Mouse (Mus musculus) intestine, embryonic 14.5 days (tissue): ENCODE data around the gene Gm29776. TPM values are rescaled to one million over a fixed set of nuclear protein-coding genes. Genes with fewer than 3 reads are reported as not detected.
A peak's percentile ranks its signal among the peaks of the same experiment; 100 is the strongest.

Source experiments
- ATAC-seq: fragments of 200-750 bp; cut with Nextera tagmentation; replicated peaks from 2 replicates; pipeline ENCODE4 v1.8.0; 2017; ENCODE audit warnings: low read depth, moderate number of reproducible peaks, moderate TSS enrichment, moderate library complexity; ENCODE audit not compliant: low FRiP score, low TSS enrichment
- DNase-seq: peaks from one replicate; pipeline ENCODE4 v3.0.0-alpha.2; 2018; ENCODE audit warnings: low spot score
- H3K27ac ChIP-seq: fragments of 300-500 bp; sonication (generic); 2 replicates; pipeline ENCODE4 v1.5.1; 2014; ENCODE audit warnings: low read depth, mild to moderate bottlenecking, control low read depth
- H3K27me3 ChIP-seq: fragments of 300-500 bp; sonication (generic); replicated peaks from 2 replicates; pipeline ENCODE4 v1.6.1; 2014; ENCODE audit warnings: low read length, control low read depth; ENCODE audit not compliant: control insufficient read depth, insufficient read depth
- H3K36me3 ChIP-seq: fragments of 300-500 bp; sonication (generic); 2 replicates; pipeline ENCODE4 v1.6.1; 2014; ENCODE audit warnings: low read length, control low read depth; ENCODE audit not compliant: control insufficient read depth, insufficient read depth
- H3K4me1 ChIP-seq: fragments of 300-500 bp; sonication (generic); replicated peaks from 2 replicates; pipeline ENCODE4 v1.6.1; 2014; ENCODE audit warnings: low read length, control low read depth, mixed read lengths; ENCODE audit not compliant: control insufficient read depth, insufficient read depth
- H3K4me2 ChIP-seq: fragments of 300-500 bp; sonication (generic); 2 replicates; pipeline ENCODE4 v1.6.1; 2014; ENCODE audit warnings: low read length
- H3K4me3 ChIP-seq: fragments of 300-500 bp; sonication (generic); 2 replicates; pipeline ENCODE4 v1.5.1; 2014; ENCODE audit warnings: low read depth, low read length, control low read depth, mixed read lengths
- H3K9ac ChIP-seq: fragments of 300-500 bp; sonication (generic); 2 replicates; pipeline ENCODE4 v1.6.1; 2014; ENCODE audit warnings: mild to moderate bottlenecking, low read length
- H3K9me3 ChIP-seq: fragments of 300-500 bp; sonication (generic); 2 replicates; pipeline ENCODE4 v1.6.1; 2016; ENCODE audit warnings: low read length, control low read depth; ENCODE audit not compliant: control insufficient read depth
- WGBS: fragments of 180-500 bp; shearing (Covaris S2); extraction: QIAGEN DNeasy Blood & Tissue Kit; methylation state at CpG from one replicate; pipeline ENCODE4 v1.1.7; 2014; 5-methylcytosine and 5-hydroxymethylcytosine counted together
- polyA plus RNA-seq: library from polyadenylated mRNA; unstranded; fragments of >200 nt; fragmentation: Nextera tagmentation; extraction: Ambion mirVana; gene quantifications from 2 replicates; pipeline ENCODE4 v1.2.1, GENCODE M21; 2014

Gene Gm29776
- polyA plus RNA-seq, 1 experiment from 2014 or later: 0.09 TPM

GRCm38 (mm10) chr14:54651556-54651955, 47.1 kb downstream of the Gm29776 start:
- Histone ChIP-seq H3K4me3 (no peak overlapping the region), H3K36me3 (peaks cover 72% of the 10 kb centered on the region), H3K9me3 (no peaks in the 10 kb centered on the region), H3K9ac (no peak overlapping the region), H3K4me2 (no peak overlapping the region), H3K4me1 (peaks cover 17% of the 10 kb centered on the region), H3K27me3 (no peaks in the 10 kb centered on the region), H3K27ac (no peak overlapping the region)
- ATAC-seq: no peak
- 83% methylated on average over 4 of the region's 4 CpGs for WGBS
- DNase-seq: no peak

DNA sequence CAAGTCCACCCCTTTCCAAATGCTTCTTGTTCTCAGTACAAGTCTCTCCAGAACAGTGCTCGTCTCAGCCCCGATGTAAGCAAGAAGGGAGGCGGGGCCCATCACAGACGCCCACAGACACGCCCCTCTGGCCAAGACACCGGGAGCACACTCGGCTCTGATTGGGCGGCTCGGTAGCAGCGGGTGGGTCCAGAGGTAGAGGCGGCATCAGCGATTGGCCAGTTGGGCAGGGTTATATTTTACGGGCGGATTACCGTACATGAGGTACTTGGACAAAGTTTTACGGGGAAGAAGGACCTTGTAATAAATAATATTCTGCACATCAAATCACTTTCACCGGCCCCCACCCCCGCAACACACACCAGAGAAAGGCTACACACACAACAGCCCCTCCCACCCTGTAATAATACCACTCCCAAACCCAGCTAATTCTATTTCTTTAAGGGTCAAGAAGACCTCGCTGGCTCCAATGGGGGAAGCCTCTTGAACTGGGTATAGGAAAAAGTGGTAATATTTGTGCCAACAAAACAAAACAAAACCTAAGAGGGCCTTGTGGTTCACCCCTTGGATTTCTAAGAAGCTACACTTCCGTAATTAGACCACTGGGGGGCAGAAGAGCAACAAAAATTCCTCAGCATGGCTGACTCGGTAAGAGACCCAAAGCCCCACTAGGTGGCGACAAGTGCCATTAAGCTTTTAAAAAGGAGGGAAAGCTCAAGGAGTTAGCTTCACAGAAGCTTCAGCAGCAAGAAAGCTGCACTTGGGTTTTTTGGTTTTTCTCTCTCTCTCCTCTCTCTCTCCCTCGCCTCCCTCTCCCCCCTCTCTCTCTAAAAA, 47.8 kb downstream of the Gm29776 start:
- no peak overlapping the region for H3K4me2 ChIP-seq
- peaks cover 17% of the 10 kb centered on the region for H3K4me1 ChIP-seq
- H3K27me3 ChIP-seq: no peaks in the 10 kb centered on the region
- H3K4me3 ChIP-seq: no peak overlapping the region
- no peaks in the 10 kb centered on the region for H3K9me3 ChIP-seq
- H3K9ac ChIP-seq: no peak overlapping the region
- ATAC-seq (peak; percentile 41), DNase-seq (peak; percentile 91)
- H3K36me3 ChIP-seq: peaks cover 72% of the 10 kb centered on the region
- H3K27ac ChIP-seq: no peak overlapping the region
- WGBS: 62% methylated on average over 23 of the region's 23 CpGs

GRCm38 (mm10) chr14:54647900-54648299, 50.7 kb downstream of the Gm29776 start:
- peaks cover 8% of the 10 kb centered on the region; the same call in 1 of the 2 replicates for H3K4me1 ChIP-seq
- ATAC-seq (no peak), DNase-seq (no peak)
- no peaks in the 10 kb centered on the region for H3K27me3 ChIP-seq
- no peak overlapping the region for H3K27ac ChIP-seq
- WGBS: 77% methylated on average over 4 of the region's 4 CpGs
- H3K4me3 ChIP-seq: no peak overlapping the region
- no peak overlapping the region for H3K9ac ChIP-seq
- H3K36me3 ChIP-seq: peaks cover 85% of the 10 kb centered on the region
- no peaks in the 10 kb centered on the region for H3K9me3 ChIP-seq
- H3K4me2 ChIP-seq: no peak overlapping the region

GRCm38 (mm10) chr14:54646898-54647636, 51.6 kb downstream of the Gm29776 start:
- Histone ChIP-seq H3K4me1 (peaks cover 5% of the 10 kb centered on the region; the same call in 1 of the 2 replicates), H3K27ac (no peak overlapping the region), H3K4me2 (no peak overlapping the region), H3K27me3 (no peaks in the 10 kb centered on the region), H3K36me3 (peaks cover 93% of the 10 kb centered on the region), H3K4me3 (no peak overlapping the region), H3K9ac (no peak overlapping the region), H3K9me3 (no peaks in the 10 kb centered on the region)
- ATAC-seq (no peak), DNase-seq (no peak)
- 90% methylated on average over 8 of the region's 8 CpGs for WGBS

GRCm38 (mm10) chr14:54646455-54646854, 52.2 kb downstream of the Gm29776 start:
- no peak for ATAC-seq
- WGBS: 92% methylated on average over 17 of the region's 17 CpGs
- no peaks in the 10 kb centered on the region for H3K27me3 ChIP-seq
- no peaks in the 10 kb centered on the region for H3K9me3 ChIP-seq
- H3K4me3 ChIP-seq: no peak overlapping the region
- no peak for DNase-seq
- 0 out of 2 replicates have a peak, but pooled peaks cover 5% of the 10 kb centered on the region for H3K4me1 ChIP-seq
- H3K36me3 ChIP-seq: peaks cover 92% of the 10 kb centered on the region
- H3K9ac ChIP-seq: no peak overlapping the region
- H3K4me2 ChIP-seq: no peak overlapping the region
- no peak overlapping the region for H3K27ac ChIP-seq

DNA sequence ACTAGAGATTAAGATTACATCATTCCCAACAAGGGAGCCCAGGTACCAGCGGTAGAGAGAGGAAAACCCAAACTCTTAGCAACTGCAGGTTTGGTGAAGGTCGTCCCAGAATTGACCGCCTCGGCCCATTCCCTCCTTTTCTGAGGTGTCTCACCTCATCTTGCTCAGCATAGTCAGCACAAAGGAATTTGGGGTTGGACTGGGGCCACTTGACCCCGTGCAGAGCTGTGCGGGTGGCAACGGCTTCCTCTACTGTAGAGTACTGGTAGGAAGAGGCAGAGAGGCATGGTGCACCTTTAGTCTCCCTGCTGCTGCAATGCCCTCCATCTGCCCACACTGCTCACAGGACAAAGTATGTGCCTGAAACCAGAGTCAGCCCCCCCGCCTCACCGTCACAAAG, 54.3 kb downstream of the Gm29776 start:
- Histone ChIP-seq H3K36me3 (peaks cover 71% of the 10 kb centered on the region), H3K4me1 (peaks cover 15% of the 10 kb centered on the region), H3K27ac (no peak overlapping the region), H3K4me2 (no peak overlapping the region), H3K4me3 (no peak overlapping the region), H3K27me3 (no peaks in the 10 kb centered on the region), H3K9me3 (no peaks in the 10 kb centered on the region), H3K9ac (no peak overlapping the region)
- WGBS: 86% methylated on average over 9 of the region's 9 CpGs
- DNase-seq: no peak
- no peak for ATAC-seq

- Histone ChIP-seq H3K27ac (no peak overlapping the region), H3K4me1 (peaks cover 10% of the 10 kb centered on the region), H3K9ac (no peak overlapping the region), H3K9me3 (no peaks in the 10 kb centered on the region), H3K4me3 (no peak overlapping the region), H3K4me2 (no peak overlapping the region), H3K36me3 (peaks cover 58% of the 10 kb centered on the region), H3K27me3 (no peaks in the 10 kb centered on the region)
- DNase-seq: no peak
- ATAC-seq: no peak
- 83% methylated on average over 2 of the region's 2 CpGs for WGBS
These were observed 55.6 kb downstream of the Gm29776 start for GRCm38 (mm10) chr14:54643011-54643410.
